Mouse (Mus musculus) forebrain, embryonic 13.5 days (tissue): ENCODE results near the gene Cdk6. TPM values are rescaled to one million over a fixed set of nuclear protein-coding genes. Genes with fewer than 3 reads are reported as not detected.

ENCODE experiments used
- ATAC-seq: fragments of 200-750 bp; cut with Nextera tagmentation; 2 replicates; pipeline ENCODE4 v1.8.0; 2017
- H3K27ac ChIP-seq: fragments of 300-500 bp; sonication (generic); 2 replicates; pipeline ENCODE4 v1.5.1; 2015; ENCODE audit warnings: inconsistent platforms, mild to moderate bottlenecking, moderate library complexity
- H3K27me3 ChIP-seq: fragments of 300-500 bp; sonication (generic); 2 replicates; pipeline ENCODE4 v1.6.1; 2015; ENCODE audit warnings: mild to moderate bottlenecking, inconsistent platforms
- H3K36me3 ChIP-seq: fragments of 300-500 bp; sonication (generic); 2 replicates; pipeline ENCODE4 v1.6.1; 2015; ENCODE audit warnings: mild to moderate bottlenecking, inconsistent platforms; ENCODE audit not compliant: poor library complexity, severe bottlenecking
- H3K4me1 ChIP-seq: fragments of 300-500 bp; sonication (generic); 2 replicates; pipeline ENCODE4 v1.6.1; 2015; ENCODE audit warnings: inconsistent platforms
- H3K4me2 ChIP-seq: fragments of 300-500 bp; sonication (generic); 2 replicates; pipeline ENCODE4 v1.6.1; 2015; ENCODE audit warnings: inconsistent platforms, mild to moderate bottlenecking, moderate library complexity
- H3K4me3 ChIP-seq: fragments of 300-500 bp; sonication (generic); 2 replicates; pipeline ENCODE4 v1.5.1; 2015; ENCODE audit warnings: mild to moderate bottlenecking, inconsistent platforms
- H3K9ac ChIP-seq: fragments of 300-500 bp; sonication (generic); 2 replicates; pipeline ENCODE4 v1.6.1; 2015; ENCODE audit warnings: mild to moderate bottlenecking, inconsistent platforms
- H3K9me3 ChIP-seq: fragments of 300-500 bp; sonication (generic); replicated peaks from 2 replicates; pipeline ENCODE4 v1.6.1; 2016; ENCODE audit warnings: inconsistent platforms
- WGBS: fragments of 180-500 bp; shearing (Covaris S2); methylation state at CpG from one replicate; pipeline ENCODE4 v1.1.7; 2015; 5-methylcytosine and 5-hydroxymethylcytosine counted together
- polyA plus RNA-seq: library from polyadenylated mRNA; unstranded; fragments of >200 nt; fragmentation: Nextera tagmentation; extraction: Ambion mirVana; gene quantifications from 2 replicates; pipeline ENCODE4 v1.2.1, GENCODE M21; 2015

Cdk6 gene
- polyA plus RNA-seq, 1 experiment from 2014 or later: 34.4 TPM

GRCm38 (mm10) chr5:3385078-3385477, 43.8 kb downstream of the Cdk6 start:
- H3K4me3 ChIP-seq: no peak overlapping the region
- H3K4me2 ChIP-seq: no peak overlapping the region
- ATAC-seq: peak; percentile 47; the same call in 1 of the 2 replicates
- 48% methylated on average over 1 of the region's 1 CpGs for WGBS
- no peaks in the 10 kb centered on the region for H3K36me3 ChIP-seq
- no peaks in the 10 kb centered on the region for H3K9me3 ChIP-seq
- no peak overlapping the region for H3K9ac ChIP-seq
- peaks cover 12% of the 10 kb centered on the region; the same call in 1 of the 2 replicates for H3K4me1 ChIP-seq
- no peaks in the 10 kb centered on the region for H3K27me3 ChIP-seq
- H3K27ac ChIP-seq: no peak overlapping the region

- H3K9ac ChIP-seq: no peak overlapping the region
- ATAC-seq: no peak
- no peaks in the 10 kb centered on the region for H3K27me3 ChIP-seq
- H3K4me1 ChIP-seq: peaks cover 12% of the 10 kb centered on the region; the same call in 1 of the 2 replicates
- no peaks in the 10 kb centered on the region for H3K36me3 ChIP-seq
- no peaks in the 10 kb centered on the region for H3K9me3 ChIP-seq
- H3K4me2 ChIP-seq: no peak overlapping the region
- WGBS: 76% methylated on average over 7 of the region's 7 CpGs
- no peak overlapping the region for H3K4me3 ChIP-seq
- H3K27ac ChIP-seq: no peak overlapping the region
Observed at GRCm38 (mm10) chr5:3386021-3386730, 44.9 kb downstream of the Cdk6 start.

- H3K36me3 ChIP-seq: no peaks in the 10 kb centered on the region
- H3K27ac ChIP-seq: no peak overlapping the region
- H3K4me1 ChIP-seq: peaks cover 12% of the 10 kb centered on the region; the same call in 1 of the 2 replicates
- H3K4me3 ChIP-seq: no peak overlapping the region
- H3K9ac ChIP-seq: no peak overlapping the region
- no peaks in the 10 kb centered on the region for H3K27me3 ChIP-seq
- no peak for ATAC-seq
- no peak overlapping the region for H3K4me2 ChIP-seq
- no peaks in the 10 kb centered on the region for H3K9me3 ChIP-seq
- 7% methylated on average over 4 of the region's 4 CpGs for WGBS
Observed at GRCm38 (mm10) chr5:3386731-3387087, 45.4 kb downstream of the Cdk6 start.

- no peaks in the 10 kb centered on the region for H3K9me3 ChIP-seq
- 58% methylated on average over 5 of the region's 5 CpGs for WGBS
- H3K27me3 ChIP-seq: no peaks in the 10 kb centered on the region
- no peak overlapping the region for H3K4me3 ChIP-seq
- ATAC-seq: peak; percentile 71
- no peak overlapping the region for H3K9ac ChIP-seq
- peaks cover 12% of the 10 kb centered on the region; the same call in 1 of the 2 replicates for H3K4me1 ChIP-seq
- H3K27ac ChIP-seq: no peak overlapping the region
- H3K4me2 ChIP-seq: no peak overlapping the region
- peaks cover 3% of the 10 kb centered on the region; the same call in 1 of the 2 replicates for H3K36me3 ChIP-seq
Observed at GRCm38 (mm10) chr5:3387138-3387537, 45.9 kb downstream of the Cdk6 start.

- 85% methylated on average over 3 of the region's 3 CpGs for WGBS
Observed at GRCm38 (mm10) chr5:3392856-3393255, 51.6 kb downstream of the Cdk6 start.

GRCm38 (mm10) chr5:3394145-3394544, 52.9 kb downstream of the Cdk6 start:
- Histone ChIP-seq H3K36me3 (peaks cover 6% of the 10 kb centered on the region; the same call in 1 of the 2 replicates), H3K4me1 (peaks cover 32% of the 10 kb centered on the region), H3K9me3 (no peaks in the 10 kb centered on the region), H3K9ac (no peak overlapping the region), H3K4me3 (no peak overlapping the region), H3K4me2 (no peak overlapping the region), H3K27me3 (no peaks in the 10 kb centered on the region), H3K27ac (peak overlapping the region; percentile 22; the same call in 1 of the 2 replicates)
- ATAC-seq: no peak
- WGBS: 93% methylated on average over 7 of the region's 7 CpGs

More at GRCm38 (mm10) chr5:3392856-3393255, 51.6 kb downstream of the Cdk6 start:
- Histone ChIP-seq H3K27ac (no peak overlapping the region), H3K4me2 (no peak overlapping the region), H3K27me3 (no peaks in the 10 kb centered on the region), H3K4me3 (no peak overlapping the region), H3K36me3 (peaks cover 6% of the 10 kb centered on the region; the same call in 1 of the 2 replicates), H3K9me3 (no peaks in the 10 kb centered on the region), H3K9ac (no peak overlapping the region), H3K4me1 (peaks cover 30% of the 10 kb centered on the region)
- no peak for ATAC-seq

- H3K4me1 ChIP-seq: peaks cover 40% of the 10 kb centered on the region
- no peak overlapping the region for H3K4me3 ChIP-seq
- peak overlapping the region; percentile 65 for H3K27ac ChIP-seq
- peaks cover 6% of the 10 kb centered on the region; the same call in 1 of the 2 replicates for H3K36me3 ChIP-seq
- H3K27me3 ChIP-seq: no peaks in the 10 kb centered on the region
- no peaks in the 10 kb centered on the region for H3K9me3 ChIP-seq
- H3K4me2 ChIP-seq: peak overlapping the region; percentile 23
- peak; percentile 67 for ATAC-seq
- H3K9ac ChIP-seq: no peak overlapping the region
- WGBS: 33% methylated on average over 6 of the region's 6 CpGs
Observed at GRCm38 (mm10) chr5:3395020-3395419, 53.7 kb downstream of the Cdk6 start.

- 78% methylated on average over 6 of the region's 6 CpGs for WGBS
Observed at GRCm38 (mm10) chr5:3396214-3396613, 54.9 kb downstream of the Cdk6 start.

GRCm38 (mm10) chr5:3396910-3397575, 55.8 kb downstream of the Cdk6 start:
- H3K4me3 ChIP-seq: no peak overlapping the region
- H3K9ac ChIP-seq: no peak overlapping the region
- 78% methylated on average over 11 of the region's 11 CpGs for WGBS
- peaks cover 4% of the 10 kb centered on the region; the same call in 1 of the 2 replicates for H3K36me3 ChIP-seq
- no peaks in the 10 kb centered on the region for H3K9me3 ChIP-seq
- no peak for ATAC-seq
- H3K4me2 ChIP-seq: no peak overlapping the region
- no peak overlapping the region for H3K27ac ChIP-seq
- H3K4me1 ChIP-seq: peaks cover 45% of the 10 kb centered on the region
- no peaks in the 10 kb centered on the region for H3K27me3 ChIP-seq

More at GRCm38 (mm10) chr5:3396214-3396613, 54.9 kb downstream of the Cdk6 start:
- no peak overlapping the region for H3K27ac ChIP-seq
- H3K9me3 ChIP-seq: no peaks in the 10 kb centered on the region
- H3K36me3 ChIP-seq: peaks cover 6% of the 10 kb centered on the region; the same call in 1 of the 2 replicates
- no peak overlapping the region for H3K4me3 ChIP-seq
- H3K9ac ChIP-seq: no peak overlapping the region
- H3K4me1 ChIP-seq: peaks cover 45% of the 10 kb centered on the region
- no peak overlapping the region for H3K4me2 ChIP-seq
- no peak for ATAC-seq
- no peaks in the 10 kb centered on the region for H3K27me3 ChIP-seq

- 0 out of 2 replicates have a peak, but pooled peaks cover 3% of the 10 kb centered on the region for H3K36me3 ChIP-seq
- no peaks in the 10 kb centered on the region for H3K9me3 ChIP-seq
- H3K9ac ChIP-seq: no peak overlapping the region
- peaks cover 45% of the 10 kb centered on the region for H3K4me1 ChIP-seq
- no peaks in the 10 kb centered on the region for H3K27me3 ChIP-seq
- H3K27ac ChIP-seq: peak overlapping the region; percentile 48
- WGBS: 34% methylated on average over 7 of the region's 7 CpGs
- ATAC-seq: peak; percentile 52
- no peak overlapping the region for H3K4me3 ChIP-seq
- H3K4me2 ChIP-seq: peak overlapping the region; percentile 18
Observed at GRCm38 (mm10) chr5:3399784-3400494, 58.7 kb downstream of the Cdk6 start.

- H3K4me1 ChIP-seq: peaks cover 23% of the 10 kb centered on the region
- H3K36me3 ChIP-seq: no peaks in the 10 kb centered on the region
- H3K27ac ChIP-seq: peak overlapping the region; percentile 57
- 13% methylated on average over 6 of the region's 6 CpGs for WGBS
- H3K27me3 ChIP-seq: no peaks in the 10 kb centered on the region
- H3K4me2 ChIP-seq: no peak overlapping the region
- H3K4me3 ChIP-seq: no peak overlapping the region
- H3K9ac ChIP-seq: no peak overlapping the region
- ATAC-seq: peak; percentile 71
- H3K9me3 ChIP-seq: no peaks in the 10 kb centered on the region
Observed at GRCm38 (mm10) chr5:3405102-3405501, 63.8 kb downstream of the Cdk6 start.

GRCm38 (mm10) chr5:3405503-3405902, 64.2 kb downstream of the Cdk6 start:
- Histone ChIP-seq H3K9ac (no peak overlapping the region), H3K27me3 (no peaks in the 10 kb centered on the region), H3K4me3 (no peak overlapping the region), H3K4me2 (no peak overlapping the region), H3K36me3 (no peaks in the 10 kb centered on the region), H3K4me1 (peaks cover 19% of the 10 kb centered on the region), H3K27ac (peak overlapping the region; percentile 57; the same call in 1 of the 2 replicates), H3K9me3 (no peaks in the 10 kb centered on the region)
- 26% methylated on average over 6 of the region's 6 CpGs for WGBS
- ATAC-seq: 0 out of 2 replicates have a peak, but pooled peaks have one; percentile 19
